Mouse (Mus musculus): Measurements from ENCODE around the gene 6330409D20Rik. TPM values are rescaled to one million over a fixed set of nuclear protein-coding genes. Genes with fewer than 3 reads are reported as not detected.
A peak's percentile ranks its signal among the peaks of the same experiment; 100 is the strongest.

Gene 6330409D20Rik
- polyA plus RNA-seq, 1 experiment from 2014 or later: 0.30 TPM

GRCm38 (mm10) chr2:32769327-32770085 lies 28.7 kb upstream of the 6330409D20Rik start:
- WGBS: 73% methylated on average over 5 of the region's 5 CpGs
- Histone ChIP-seq H3K4me3 (ENCODE audit: low read depth, low read length) (no peak overlapping the region), H3K4me2 (replicated peaks; ENCODE audit: low read depth, low read length) (no peak overlapping the region), H3K36me3 (ENCODE audit: insufficient read depth, low read length) (no peaks in the 10 kb centered on the region), H3K9ac (replicated peaks; ENCODE audit: low read depth) (no peak overlapping the region), H3K27ac (ENCODE audit: low read length) (no peak overlapping the region), H3K27me3 (replicated peaks; ENCODE audit: insufficient read depth, low read length) (no peaks in the 10 kb centered on the region), H3K4me1 (ENCODE audit: insufficient read depth, low read depth, low read length) (no peaks in the 10 kb centered on the region), H3K9me3 (ENCODE audit: low read length) (no peaks in the 10 kb centered on the region)
- DNase-seq (ENCODE audit: low spot score): no peak
- no peak for ATAC-seq
- TF ChIP-seq CTCF (IDR thresholded peaks at IDR 0.05) (no peak), EP300 (IDR thresholded peaks at IDR 0.05) (no peak)

- Histone ChIP-seq H3K4me3 (ENCODE audit: low read depth, low read length) (no peak overlapping the region), H3K27me3 (replicated peaks; ENCODE audit: insufficient read depth, low read length) (no peaks in the 10 kb centered on the region), H3K9ac (replicated peaks; ENCODE audit: low read depth) (no peak overlapping the region), H3K27ac (ENCODE audit: low read length) (no peak overlapping the region), H3K4me2 (replicated peaks; ENCODE audit: low read depth, low read length) (no peak overlapping the region), H3K36me3 (ENCODE audit: insufficient read depth, low read length) (no peaks in the 10 kb centered on the region), H3K9me3 (ENCODE audit: low read length) (no peaks in the 10 kb centered on the region), H3K4me1 (ENCODE audit: insufficient read depth, low read depth, low read length) (no peaks in the 10 kb centered on the region)
- TF ChIP-seq EP300 (IDR thresholded peaks at IDR 0.05) (no peak), CTCF (IDR thresholded peaks at IDR 0.05) (no peak)
- ATAC-seq (peak; percentile 60), DNase-seq (ENCODE audit: low spot score) (peak; percentile 69)
- 44% methylated on average over 18 of the region's 19 CpGs for WGBS
These were observed 28.0 kb upstream of the 6330409D20Rik start for GRCm38 (mm10) chr2:32768661-32769285.

GRCm38 (mm10) chr2:32767241-32767640 lies 26.4 kb upstream of the 6330409D20Rik start:
- no peaks in the 10 kb centered on the region for H3K27me3 ChIP-seq (replicated peaks; ENCODE audit: insufficient read depth, low read length)
- H3K27ac ChIP-seq (ENCODE audit: low read length): no peak overlapping the region
- H3K9me3 ChIP-seq (ENCODE audit: low read length): no peaks in the 10 kb centered on the region
- WGBS: 68% methylated on average over 12 of the region's 12 CpGs
- no peak for ATAC-seq
- DNase-seq (ENCODE audit: low spot score): no peak
- H3K9ac ChIP-seq (replicated peaks; ENCODE audit: low read depth): no peak overlapping the region
- no peak for TF ChIP-seq EP300 (IDR thresholded peaks at IDR 0.05)
- no peak for TF ChIP-seq CTCF (IDR thresholded peaks at IDR 0.05)
- no peaks in the 10 kb centered on the region for H3K4me1 ChIP-seq (ENCODE audit: insufficient read depth, low read depth, low read length)
- H3K4me2 ChIP-seq (replicated peaks; ENCODE audit: low read depth, low read length): no peak overlapping the region
- H3K36me3 ChIP-seq (ENCODE audit: insufficient read depth, low read length): no peaks in the 10 kb centered on the region
- H3K4me3 ChIP-seq (ENCODE audit: low read depth, low read length): no peak overlapping the region

GRCm38 (mm10) chr2:32763353-32763752 lies 22.5 kb upstream of the 6330409D20Rik start:
- 71% methylated on average over 3 of the region's 3 CpGs for WGBS
- no peak for DNase-seq (ENCODE audit: low spot score)

GRCm38 (mm10) chr2:32761859-32762258 lies 21.0 kb upstream of the 6330409D20Rik start:
- Histone ChIP-seq H3K9me3 (ENCODE audit: low read length) (no peaks in the 10 kb centered on the region), H3K4me3 (ENCODE audit: low read depth, low read length) (no peak overlapping the region), H3K27me3 (replicated peaks; ENCODE audit: insufficient read depth, low read length) (no peaks in the 10 kb centered on the region), H3K36me3 (ENCODE audit: insufficient read depth, low read length) (0 out of 2 replicates have a peak, but pooled peaks cover 4% of the 10 kb centered on the region), H3K4me1 (ENCODE audit: insufficient read depth, low read depth, low read length) (no peaks in the 10 kb centered on the region), H3K4me2 (replicated peaks; ENCODE audit: low read depth, low read length) (no peak overlapping the region), H3K27ac (ENCODE audit: low read length) (no peak overlapping the region), H3K9ac (replicated peaks; ENCODE audit: low read depth) (no peak overlapping the region)
- no peak for DNase-seq (ENCODE audit: low spot score)
- 75% methylated on average over 4 of the region's 4 CpGs for WGBS
- ATAC-seq: no peak
- TF ChIP-seq CTCF (IDR thresholded peaks at IDR 0.05) (no peak), EP300 (IDR thresholded peaks at IDR 0.05) (no peak)

More at GRCm38 (mm10) chr2:32763353-32763752, 22.5 kb upstream of the 6330409D20Rik start:
- H3K4me1 ChIP-seq (ENCODE audit: insufficient read depth, low read depth, low read length): no peaks in the 10 kb centered on the region
- TF ChIP-seq CTCF (IDR thresholded peaks at IDR 0.05): peak; percentile 52
- TF ChIP-seq EP300 (IDR thresholded peaks at IDR 0.05): no peak
- H3K4me2 ChIP-seq (replicated peaks; ENCODE audit: low read depth, low read length): no peak overlapping the region
- H3K4me3 ChIP-seq (ENCODE audit: low read depth, low read length): no peak overlapping the region
- no peaks in the 10 kb centered on the region for H3K9me3 ChIP-seq (ENCODE audit: low read length)
- H3K27ac ChIP-seq (ENCODE audit: low read length): no peak overlapping the region
- ATAC-seq: no peak
- 0 out of 2 replicates have a peak, but pooled peaks cover 4% of the 10 kb centered on the region for H3K36me3 ChIP-seq (ENCODE audit: insufficient read depth, low read length)
- no peak overlapping the region for H3K9ac ChIP-seq (replicated peaks; ENCODE audit: low read depth)
- no peaks in the 10 kb centered on the region for H3K27me3 ChIP-seq (replicated peaks; ENCODE audit: insufficient read depth, low read length)

- DNase-seq (ENCODE audit: low spot score) (no peak), ATAC-seq (no peak)
- no peak overlapping the region for H3K9ac ChIP-seq (replicated peaks; ENCODE audit: low read depth)
- H3K36me3 ChIP-seq (ENCODE audit: insufficient read depth, low read length): 0 out of 2 replicates have a peak, but pooled peaks cover 4% of the 10 kb centered on the region
- no peak overlapping the region for H3K4me3 ChIP-seq (ENCODE audit: low read depth, low read length)
- H3K4me2 ChIP-seq (replicated peaks; ENCODE audit: low read depth, low read length): no peak overlapping the region
- H3K27ac ChIP-seq (ENCODE audit: low read length): no peak overlapping the region
- H3K9me3 ChIP-seq (ENCODE audit: low read length): no peaks in the 10 kb centered on the region
- TF ChIP-seq CTCF (IDR thresholded peaks at IDR 0.05) (no peak), EP300 (IDR thresholded peaks at IDR 0.05) (no peak)
- no peaks in the 10 kb centered on the region for H3K27me3 ChIP-seq (replicated peaks; ENCODE audit: insufficient read depth, low read length)
- WGBS: 89% methylated on average over 14 of the region's 14 CpGs
- H3K4me1 ChIP-seq (ENCODE audit: insufficient read depth, low read depth, low read length): no peaks in the 10 kb centered on the region
These were observed 20.5 kb upstream of the 6330409D20Rik start for GRCm38 (mm10) chr2:32761361-32761760.
